Mouse (Mus musculus) MEL (cell line): ENCODE results near the gene Lgals3. TPM values are rescaled to one million over a fixed set of nuclear protein-coding genes. Genes with fewer than 3 reads are reported as not detected.

ENCODE experiments used
- DNase-seq: peaks from one replicate; pipeline ENCODE4 v3.0.0; 2011; ENCODE audit warnings: low read depth, low spot score
- H3K27ac ChIP-seq: 2 replicates; pipeline ENCODE4 v1.5.1; 2012; ENCODE audit warnings: low read depth, mild to moderate bottlenecking, control low read depth, low read length, moderate library complexity; ENCODE audit not compliant: control insufficient read depth
- H3K27me3 ChIP-seq, 2 experiments: fragments of 150-350 bp in 1 of 2; sonication (generic) in 1 of 2; 2 replicates each; pipeline ENCODE4 v1.6.1; 2012; ENCODE audit warnings: low read length in 2 of 2, mild to moderate bottlenecking in 2 of 2, improper control_type of control experiment in 1 of 2, moderate library complexity in 1 of 2; ENCODE audit not compliant: insufficient read depth in 2 of 2, control insufficient read depth in 1 of 2
- H3K36me3 ChIP-seq, 2 experiments: 2 replicates each; pipeline ENCODE4 v1.6.1; 2012 to 2014; ENCODE audit warnings: low read length in 2 of 2, improper control_type of control experiment in 1 of 2, inconsistent platforms in 1 of 2, mild to moderate bottlenecking in 1 of 2; ENCODE audit not compliant: insufficient read depth in 2 of 2, control insufficient read depth in 1 of 2
- H3K4me1 ChIP-seq, 2 experiments: fragments of 150-350 bp in 1 of 2; sonication (generic) in 1 of 2; 2 replicates each; pipeline ENCODE4 v1.6.1; 2012; ENCODE audit warnings: low read length in 2 of 2, improper control_type of control experiment in 1 of 2, mild to moderate bottlenecking in 1 of 2; ENCODE audit not compliant: insufficient read depth in 2 of 2, control insufficient read depth in 1 of 2
- H3K4me3 ChIP-seq, 2 experiments: fragments of 150-350 bp in 1 of 2; sonication (generic) in 1 of 2; 2 replicates each; pipeline ENCODE4 v1.5.1; 2012; ENCODE audit warnings: low read depth in 2 of 2, low read length in 2 of 2, mild to moderate bottlenecking in 2 of 2, moderate library complexity in 2 of 2, control low read depth in 1 of 2, improper control_type of control experiment in 1 of 2; ENCODE audit not compliant: control insufficient read depth in 1 of 2, insufficient read depth in 1 of 2
- H3K79me2 ChIP-seq: 2 replicates; pipeline ENCODE4 v1.6.1; 2012; ENCODE audit warnings: mild to moderate bottlenecking, low read length, moderate library complexity; ENCODE audit not compliant: control insufficient read depth, poor library complexity, insufficient read depth
- H3K9ac ChIP-seq: 2 replicates; pipeline ENCODE4 v1.6.1; 2012; ENCODE audit warnings: low read depth, mild to moderate bottlenecking, control low read depth, low read length, moderate library complexity; ENCODE audit not compliant: control insufficient read depth, poor library complexity, severe bottlenecking
- H3K9me3 ChIP-seq: fragments of 150-350 bp; sonication (generic); replicated peaks from 2 replicates; pipeline ENCODE4 v1.6.1; 2012; ENCODE audit warnings: mild to moderate bottlenecking, low read length, improper control_type of control experiment, moderate library complexity; ENCODE audit not compliant: insufficient read depth
- BHLHE40 ChIP-seq: IDR thresholded peaks from 2 replicates; pipeline ENCODE4 v1.6.1; 2012; ENCODE audit warnings: low read depth, mild to moderate bottlenecking, inconsistent platforms, low read length, improper control_type of control experiment, borderline replicate concordance
- CHD2 ChIP-seq: IDR thresholded peaks from 2 replicates; pipeline ENCODE4 v1.6.1; 2011; ENCODE audit warnings: low read length, improper control_type of control experiment
- ELF1 ChIP-seq: IDR thresholded peaks from 2 replicates; pipeline ENCODE4 v1.6.1; 2014; ENCODE audit warnings: low read depth, mild to moderate bottlenecking, inconsistent platforms, low read length, improper control_type of control experiment, moderate library complexity
- ETS1 ChIP-seq: IDR thresholded peaks from 2 replicates; pipeline ENCODE4 v1.6.1; 2012; ENCODE audit warnings: low read depth, mild to moderate bottlenecking, inconsistent platforms, low read length, improper control_type of control experiment, moderate library complexity
- GABPA ChIP-seq: IDR thresholded peaks from 2 replicates; pipeline ENCODE4 v1.6.1; 2012; ENCODE audit warnings: low read depth, mild to moderate bottlenecking, inconsistent platforms, low read length, improper control_type of control experiment, moderate library complexity
- GATA1 ChIP-seq: IDR thresholded peaks from 2 replicates; pipeline ENCODE4 v1.6.1; 2011; ENCODE audit warnings: low read depth, low read length, improper control_type of control experiment
- HCFC1 ChIP-seq: IDR thresholded peaks from 2 replicates; pipeline ENCODE4 v1.6.1; 2012; ENCODE audit warnings: low read depth, mild to moderate bottlenecking, inconsistent platforms, low read length, improper control_type of control experiment, moderate library complexity
- JUND ChIP-seq: IDR thresholded peaks from 2 replicates; pipeline ENCODE4 v1.6.1; 2011; ENCODE audit warnings: low read depth, mild to moderate bottlenecking, improper control_type of control experiment, low read length
- MAZ ChIP-seq: IDR thresholded peaks from 2 replicates; pipeline ENCODE4 v1.6.1; 2012; ENCODE audit warnings: low read depth, mild to moderate bottlenecking, inconsistent platforms, low read length, improper control_type of control experiment
- MEF2A ChIP-seq: IDR thresholded peaks from 2 replicates; pipeline ENCODE4 v1.6.1; 2014; ENCODE audit warnings: low read depth, mild to moderate bottlenecking, inconsistent platforms, low read length, improper control_type of control experiment; ENCODE audit not compliant: poor library complexity, insufficient replicate concordance, severe bottlenecking; ENCODE audit errors: extremely low read depth
- NRF1 ChIP-seq: IDR thresholded peaks from 2 replicates; pipeline ENCODE4 v1.6.1; 2014; ENCODE audit warnings: low read depth, mild to moderate bottlenecking, inconsistent platforms, low read length, improper control_type of control experiment, moderate library complexity; ENCODE audit not compliant: poor library complexity, insufficient read depth, severe bottlenecking
- POLR2A ChIP-seq, 2 experiments: IDR thresholded peaks; 2 replicates each; pipeline ENCODE4 v1.6.1; 2011 to 2012; ENCODE audit warnings: low read length in 2 of 2, mild to moderate bottlenecking in 2 of 2, control low read depth in 1 of 2, improper control_type of control experiment in 1 of 2, low read depth in 1 of 2, moderate library complexity in 1 of 2; ENCODE audit not compliant: control insufficient read depth in 1 of 2, insufficient read depth in 1 of 2, poor library complexity in 1 of 2
- TAL1 ChIP-seq: IDR thresholded peaks from 2 replicates; pipeline ENCODE4 v1.6.1; 2012; ENCODE audit warnings: mild to moderate bottlenecking, inconsistent platforms, low read length, moderate library complexity, mixed read lengths
- TCF12 ChIP-seq: IDR thresholded peaks from 2 replicates; pipeline ENCODE4 v1.6.1; 2014; ENCODE audit warnings: low read depth, mild to moderate bottlenecking, inconsistent platforms, low read length, improper control_type of control experiment, moderate library complexity
- UBTF ChIP-seq: IDR thresholded peaks from 2 replicates; pipeline ENCODE4 v1.6.1; 2012; ENCODE audit warnings: low read depth, mild to moderate bottlenecking, inconsistent platforms, low read length, improper control_type of control experiment, moderate library complexity, borderline replicate concordance; ENCODE audit not compliant: insufficient read depth
- ZC3H11A ChIP-seq: IDR thresholded peaks from 2 replicates; pipeline ENCODE4 v1.6.1; 2012; ENCODE audit warnings: low read depth, mild to moderate bottlenecking, inconsistent platforms, low read length, improper control_type of control experiment
- ZKSCAN1 ChIP-seq: IDR thresholded peaks from 2 replicates; pipeline ENCODE4 v1.6.1; 2012; ENCODE audit warnings: low read depth, mild to moderate bottlenecking, inconsistent platforms, low read length, improper control_type of control experiment, moderate library complexity
- ZMIZ1 ChIP-seq: IDR thresholded peaks from 2 replicates; pipeline ENCODE4 v1.6.1; 2012; ENCODE audit warnings: low read depth, mild to moderate bottlenecking, inconsistent platforms, low read length, improper control_type of control experiment, moderate library complexity
- ZNF384 ChIP-seq: IDR thresholded peaks from 2 replicates; pipeline ENCODE4 v1.6.1; 2012; ENCODE audit warnings: low read depth, mild to moderate bottlenecking, inconsistent platforms, low read length, improper control_type of control experiment
- polyA plus RNA-seq, 2 experiments: library from polyadenylated mRNA; stranded (reverse) in 1 of 2; unstranded in 1 of 2; fragments of >175 nt in 1 of 2; fragments of >200 nt in 1 of 2; gene quantifications; 2 replicates each; pipeline versions ENCODE4 v1.2.1 to v1.2.4; 2012; ENCODE audit warnings: low replicate concordance in 2 of 2, low read depth in 1 of 2; ENCODE audit not compliant: insufficient read length in 2 of 2, insufficient read depth in 1 of 2, missing spikeins in 1 of 2
- total RNA-seq: library from RNA; depleted of rRNA; stranded (reverse); fragments of 300-350 nt; gene quantifications from 2 replicates; pipeline ENCODE4 v1.2.3, GENCODE M21; 2012

Lgals3 gene
- total and polyA plus RNA-seq, 3 experiments = 0.12 to 1.8 TPM; not detected in 1

GRCm38 (mm10) chr14:47378336-47378735, 10.8 kb downstream of the Lgals3 start:
- H3K4me1 ChIP-seq = peaks cover 4 to 12% of the 10 kb centered on the region in 2 experiments; a peak in 3 of 4 replicates
- no peak overlapping the region for H3K27ac ChIP-seq
- H3K79me2 ChIP-seq = no peaks in the 10 kb centered on the region
- no peak overlapping the region for H3K9ac ChIP-seq
- TF ChIP-seq ETS1 (no peak), TCF12 (no peak), ZMIZ1 (no peak), JUND (no peak), TAL1 (no peak), GABPA (no peak), MAZ (no peak), GATA1 (no peak), BHLHE40 (no peak), ZNF384 (no peak), MEF2A (no peak), HCFC1 (no peak), ZC3H11A (no peak), NRF1 (no peak)
- H3K27me3 ChIP-seq = no peaks in the 10 kb centered on the region; a peak in 1 of 4 replicates
- no peak for DNase-seq
- H3K4me3 ChIP-seq = no peak overlapping the region
- no peaks in the 10 kb centered on the region for H3K9me3 ChIP-seq
- H3K36me3 ChIP-seq = peaks cover 0 to 9% of the 10 kb centered on the region in 2 experiments; a peak in 2 of 4 replicates

GRCm38 (mm10) chr14:47383911-47384310, 16.4 kb downstream of the Lgals3 start:
- Histone ChIP-seq H3K4me1 (no peaks in the 10 kb centered on the region), H3K27me3 (no peaks in the 10 kb centered on the region), H3K9ac (no peak overlapping the region), H3K4me3 (no peak overlapping the region), H3K79me2 (no peaks in the 10 kb centered on the region), H3K36me3 (peaks cover 0 to 5% of the 10 kb centered on the region in 2 experiments; a peak in 2 of 4 replicates), H3K27ac (no peak overlapping the region), H3K9me3 (no peaks in the 10 kb centered on the region)
- DNase-seq = no peak
- no peak for TF ChIP-seq TAL1
- no peak for TF ChIP-seq MEF2A
- no peak for TF ChIP-seq ZKSCAN1
- no peak for TF ChIP-seq POLR2A (IDR thresholded peaks at IDR 0.05; ENCODE audit: control insufficient read depth in 1 of 2, insufficient read depth in 1 of 2, low read depth in 1 of 2, low read length in 2 of 2, poor library complexity in 1 of 2)
- no peak for TF ChIP-seq GATA1
- no peak for TF ChIP-seq CHD2
- no peak for TF ChIP-seq GABPA
- TF ChIP-seq UBTF = no peak
- TF ChIP-seq ETS1 = no peak
- TF ChIP-seq ZMIZ1 = no peak
- TF ChIP-seq ELF1 = no peak
- no peak for TF ChIP-seq NRF1
